Mouse (Mus musculus): ENCODE results near the gene Prkg1. TPM values are rescaled to one million over a fixed set of nuclear protein-coding genes. Genes with fewer than 3 reads are reported as not detected.

The Prkg1 gene
- total and polyA plus RNA-seq, 3 experiments = not detected

GRCm38 (mm10) chr19:31304760-31305159 lies 460.1 kb downstream of the Prkg1 start:
- no peak for DNase-seq (ENCODE audit: low read depth, low spot score)
- no peak overlapping the region for H3K27ac ChIP-seq (ENCODE audit: control insufficient read depth, low read depth, low read length)
- no peaks in the 10 kb centered on the region for H3K27me3 ChIP-seq (ENCODE audit: control insufficient read depth in 1 of 2, insufficient read depth in 2 of 2, low read length in 2 of 2)
- H3K9me3 ChIP-seq (replicated peaks; ENCODE audit: insufficient read depth, low read length) = no peaks in the 10 kb centered on the region
- no peaks in the 10 kb centered on the region for H3K36me3 ChIP-seq (ENCODE audit: control insufficient read depth in 1 of 2, insufficient read depth in 2 of 2, low read length in 2 of 2)
- no peak overlapping the region for H3K4me3 ChIP-seq (ENCODE audit: control insufficient read depth in 1 of 2, insufficient read depth in 1 of 2, low read depth in 2 of 2, low read length in 2 of 2)
- H3K4me1 ChIP-seq (ENCODE audit: control insufficient read depth in 1 of 2, insufficient read depth in 2 of 2, low read length in 2 of 2) = no peaks in the 10 kb centered on the region
- no peak overlapping the region for H3K9ac ChIP-seq (ENCODE audit: control insufficient read depth, low read depth, low read length, poor library complexity, severe bottlenecking)
- TF ChIP-seq USF2 (IDR thresholded peaks at IDR 0.05; ENCODE audit: borderline replicate concordance in 1 of 2, insufficient read depth in 1 of 2, low read depth in 1 of 2, low read length in 2 of 2) = no peak
- TF ChIP-seq MAX (IDR thresholded peaks at IDR 0.05; ENCODE audit: low read length) = no peak
- no peak for TF ChIP-seq MEF2A (IDR thresholded peaks at IDR 0.05; ENCODE audit: extremely low read depth, insufficient replicate concordance, low read depth, low read length, poor library complexity, severe bottlenecking)
- TF ChIP-seq E2F4 (IDR thresholded peaks at IDR 0.05; ENCODE audit: borderline replicate concordance, low read depth, low read length) = no peak
- no peak for TF ChIP-seq SIN3A (IDR thresholded peaks at IDR 0.05; ENCODE audit: low read length)
- no peak for TF ChIP-seq NRF1 (IDR thresholded peaks at IDR 0.05; ENCODE audit: insufficient read depth, low read depth, low read length, poor library complexity, severe bottlenecking)
- no peak for TF ChIP-seq ZMIZ1 (IDR thresholded peaks at IDR 0.05; ENCODE audit: low read depth, low read length)
- TF ChIP-seq MXI1 (IDR thresholded peaks at IDR 0.05; ENCODE audit: low read depth, low read length) = no peak
- H3K79me2 ChIP-seq (ENCODE audit: control insufficient read depth, insufficient read depth, low read length, poor library complexity) = no peaks in the 10 kb centered on the region

- Histone ChIP-seq H3K4me1 (ENCODE audit: control insufficient read depth in 1 of 2, insufficient read depth in 2 of 2, low read length in 2 of 2) (no peaks in the 10 kb centered on the region), H3K27me3 (ENCODE audit: control insufficient read depth in 1 of 2, insufficient read depth in 2 of 2, low read length in 2 of 2) (no peaks in the 10 kb centered on the region), H3K9me3 (replicated peaks; ENCODE audit: insufficient read depth, low read length) (no peaks in the 10 kb centered on the region), H3K79me2 (ENCODE audit: control insufficient read depth, insufficient read depth, low read length, poor library complexity) (no peaks in the 10 kb centered on the region), H3K27ac (ENCODE audit: control insufficient read depth, low read depth, low read length) (no peak overlapping the region), H3K9ac (ENCODE audit: control insufficient read depth, low read depth, low read length, poor library complexity, severe bottlenecking) (no peak overlapping the region), H3K4me3 (ENCODE audit: control insufficient read depth in 1 of 2, insufficient read depth in 1 of 2, low read depth in 2 of 2, low read length in 2 of 2) (no peak overlapping the region), H3K36me3 (ENCODE audit: control insufficient read depth in 1 of 2, insufficient read depth in 2 of 2, low read length in 2 of 2) (no peaks in the 10 kb centered on the region)
- no peak for DNase-seq (ENCODE audit: low read depth, low spot score)
- TF ChIP-seq TCF12 (IDR thresholded peaks at IDR 0.05; ENCODE audit: low read depth, low read length) (no peak), ZKSCAN1 (IDR thresholded peaks at IDR 0.05; ENCODE audit: low read depth, low read length) (no peak), MAX (IDR thresholded peaks at IDR 0.05; ENCODE audit: low read length) (no peak), SIN3A (IDR thresholded peaks at IDR 0.05; ENCODE audit: low read length) (no peak), USF2 (IDR thresholded peaks at IDR 0.05; ENCODE audit: borderline replicate concordance in 1 of 2, insufficient read depth in 1 of 2, low read depth in 1 of 2, low read length in 2 of 2) (no peak), POLR2A (IDR thresholded peaks at IDR 0.05; ENCODE audit: control insufficient read depth in 1 of 2, insufficient read depth in 1 of 2, low read depth in 1 of 2, low read length in 2 of 2, poor library complexity in 1 of 2) (no peak), MXI1 (IDR thresholded peaks at IDR 0.05; ENCODE audit: low read depth, low read length) (no peak), NELFE (IDR thresholded peaks at IDR 0.05; ENCODE audit: low read depth, low read length) (no peak), MAFK (IDR thresholded peaks at IDR 0.05; ENCODE audit: borderline replicate concordance, low read depth, low read length) (no peak), ZMIZ1 (IDR thresholded peaks at IDR 0.05; ENCODE audit: low read depth, low read length) (no peak), SMC3 (IDR thresholded peaks at IDR 0.05; ENCODE audit: low read depth, low read length) (no peak), CHD1 (IDR thresholded peaks at IDR 0.05; ENCODE audit: low read depth, low read length) (no peak)
Observed at GRCm38 (mm10) chr19:31291231-31291630, 473.6 kb downstream of the Prkg1 start.

Measured in MEL (cell line).